Mouse (Mus musculus) CH12F3 (cell line): ENCODE data around the gene Gm20828.
"Not testable (repeated sequence)": the region's sequence is repeated elsewhere in the genome, so short reads cannot be mapped to it uniquely, and the experiment has no call there.

Experiments used
- in situ Hi-C: fragments of 300-500 bp; cut with MboI; formaldehyde crosslinking; loops from 2 replicates; pipeline ENCODE4 v1.14.3; 2020; ENCODE audit warnings: low sequenced_read_pairs

Gene Gm20828

DNA sequence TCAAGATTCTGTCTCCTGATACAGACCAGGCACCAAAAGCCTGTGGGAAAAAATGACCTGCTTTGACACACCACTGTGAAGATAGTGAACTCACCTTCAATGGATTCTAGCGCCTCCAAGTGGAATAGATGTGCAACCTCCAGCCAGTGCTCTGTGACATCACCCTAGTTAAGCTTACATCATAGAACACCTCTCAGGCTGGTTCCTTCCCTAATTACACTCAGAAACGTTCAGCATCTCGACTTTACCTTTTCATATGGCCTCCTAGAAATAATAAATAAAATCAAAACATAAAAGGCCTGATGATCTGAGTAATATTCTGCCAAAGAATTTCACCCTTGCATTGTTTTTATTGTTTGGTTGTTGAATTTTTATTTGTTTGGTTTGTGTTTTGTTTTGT, at the start of gene Gm20828:
TSS of gene Gm20828 (minus strand) at position 101 of the 400 bp plus-strand sequence.
- in situ Hi-C loops = not testable (repeated sequence)
